12 mouse cellular contexts compared by ENCODE assay signal in the genomic region with DNA sequence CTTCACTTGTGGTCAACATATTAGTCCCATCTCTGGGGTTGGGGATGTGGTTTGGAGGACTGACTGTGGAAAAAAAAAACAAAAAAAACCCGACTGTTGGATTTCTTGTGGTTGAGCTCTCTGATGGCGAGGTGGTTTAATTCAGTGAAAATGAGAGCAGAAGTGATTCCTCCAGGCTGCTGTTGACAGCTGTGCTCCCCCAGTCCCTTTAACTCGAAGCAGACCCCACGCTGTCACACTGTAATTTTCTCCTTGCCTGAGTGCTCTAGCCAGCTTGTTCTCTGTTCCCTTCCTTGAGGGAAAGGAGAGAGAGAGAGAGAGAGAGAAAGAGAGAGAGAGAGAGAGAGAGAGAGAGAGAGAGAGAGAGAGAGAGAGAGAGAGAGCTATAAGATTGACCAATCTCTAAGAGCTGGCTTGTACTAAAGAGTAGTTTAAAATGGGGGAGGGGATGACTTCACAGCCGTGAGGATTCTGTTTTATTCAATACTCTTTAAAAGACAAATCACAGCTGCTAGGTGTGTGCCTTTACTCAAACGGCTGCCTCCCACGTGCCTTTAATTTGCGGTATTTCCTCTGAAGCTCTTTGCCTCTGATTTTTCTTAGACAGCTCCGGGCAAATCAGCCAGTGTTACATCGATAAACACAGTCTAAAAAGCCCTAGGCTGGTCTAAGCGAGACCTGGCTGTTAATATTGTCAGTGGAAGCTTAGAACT. TPM values are rescaled to one million over a fixed set of nuclear protein-coding genes. Genes with fewer than 3 reads are reported as not detected.
DNase-seq lines count a peak whose midpoint lies in the region; ATAC-seq and TF ChIP-seq lines count a peak whose summit lies in the region.
"Had no signal": no experiment of that assay in that cellular context is flagged by ENCODE, and none has a peak within 500 bp of the region (broad histone marks: within the 10 kb centered on the region; RNA-seq: fewer than 3 reads in every experiment).

No protein-coding gene starts in this region.

- no peak for DNase-seq in kidney, adult 8-10 months
- peak; percentile 53 for DNase-seq in embryonic facial prominence, embryonic 10.5 days (ENCODE audit: low spot score)
- DNase-seq in midbrain, postnatal 0 days (ENCODE audit: low spot score) = peak; percentile 22
- DNase-seq in lung, postnatal 10 days = no peak
- no peak for DNase-seq in spleen, postnatal 4 days (ENCODE audit: low spot score in 2 of 2)
- no peak for DNase-seq in cerebellum, adult 11-12 months
- DNase-seq: gastrocnemius, postnatal 25 days; heart, postnatal 14 days; kidney, adult 9 months; lung, postnatal 14 days had no signal

- H3K4me3 ChIP-seq in kidney, embryonic 16.5 days (ENCODE audit: low read length) = peak overlapping the region; percentile 12; the same call in 1 of the 2 replicates
- H3K4me3 ChIP-seq in embryonic facial prominence, embryonic 10.5 days = peak overlapping the region; percentile 32; the same call in 1 of the 2 replicates
- peak overlapping the region; percentile 0; the same call in 1 of the 2 replicates for H3K4me3 ChIP-seq in hindbrain, embryonic 16.5 days (ENCODE audit: low read length)
- H3K4me3 ChIP-seq in midbrain, postnatal 0 days (ENCODE audit: low read depth, low read length) = no peak overlapping the region

- no peaks in the 10 kb centered on the region for H3K36me3 ChIP-seq in kidney, embryonic 16.5 days (ENCODE audit: insufficient read depth, low read length)
- H3K36me3 ChIP-seq in embryonic facial prominence, embryonic 10.5 days (replicated peaks) = no peaks in the 10 kb centered on the region
- no peaks in the 10 kb centered on the region for H3K36me3 ChIP-seq in hindbrain, embryonic 16.5 days (ENCODE audit: control insufficient read depth, insufficient read depth, low read length)
- no peaks in the 10 kb centered on the region for H3K36me3 ChIP-seq in midbrain, postnatal 0 days (ENCODE audit: insufficient read depth, low read length)

- no peak for TF ChIP-seq CTCF in midbrain, postnatal 0 days (IDR thresholded peaks at IDR 0.05)

- H3K4me2 ChIP-seq in kidney, embryonic 16.5 days (replicated peaks; ENCODE audit: low read depth, low read length) = peak overlapping the region; percentile 87
- H3K4me2 ChIP-seq in hindbrain, embryonic 16.5 days (ENCODE audit: low read length) = peak overlapping the region; percentile 96
- peak overlapping the region; percentile 98 for H3K4me2 ChIP-seq in midbrain, postnatal 0 days (ENCODE audit: low read depth, low read length, poor library complexity, severe bottlenecking)

- peak overlapping the region; percentile 1; the same call in 1 of the 2 replicates for H3K9ac ChIP-seq in kidney, embryonic 16.5 days (replicated peaks; ENCODE audit: low read length)
- no peak overlapping the region for H3K9ac ChIP-seq in hindbrain, embryonic 16.5 days (ENCODE audit: low read depth, low read length)
- H3K9ac ChIP-seq in midbrain, postnatal 0 days (replicated peaks; ENCODE audit: low read length, poor library complexity, severe bottlenecking) = no peak overlapping the region

- no peaks in the 10 kb centered on the region; the same call in 1 of the 2 replicates for H3K27me3 ChIP-seq in kidney, embryonic 16.5 days (ENCODE audit: insufficient read depth, low read length)
- H3K27me3 ChIP-seq in embryonic facial prominence, embryonic 10.5 days (replicated peaks; ENCODE audit: low read depth, poor library complexity, severe bottlenecking) = peaks cover 62% of the 10 kb centered on the region
- peaks cover 3% of the 10 kb centered on the region; the same call in 1 of the 2 replicates for H3K27me3 ChIP-seq in hindbrain, embryonic 16.5 days (replicated peaks; ENCODE audit: control insufficient read depth, insufficient read depth, low read length)
- no peaks in the 10 kb centered on the region for H3K27me3 ChIP-seq in midbrain, postnatal 0 days (ENCODE audit: insufficient read depth, low read length)

- no peak overlapping the region for H3K27ac ChIP-seq in kidney, embryonic 16.5 days (ENCODE audit: low read length)
- H3K27ac ChIP-seq in embryonic facial prominence, embryonic 10.5 days (replicated peaks) = no peak overlapping the region
- no peak overlapping the region for H3K27ac ChIP-seq in hindbrain, embryonic 16.5 days (ENCODE audit: low read depth, low read length)
- no peak overlapping the region for H3K27ac ChIP-seq in midbrain, postnatal 0 days (ENCODE audit: low read depth, low read length)

- H3K9me3 ChIP-seq in kidney, embryonic 16.5 days (ENCODE audit: low read length) = no peaks in the 10 kb centered on the region
- H3K9me3 ChIP-seq in embryonic facial prominence, embryonic 10.5 days = no peaks in the 10 kb centered on the region
- no peaks in the 10 kb centered on the region for H3K9me3 ChIP-seq in hindbrain, embryonic 16.5 days (ENCODE audit: control insufficient read depth, low read length)
- no peaks in the 10 kb centered on the region for H3K9me3 ChIP-seq in midbrain, postnatal 0 days (ENCODE audit: low read length)

- WGBS in kidney, embryonic 16.5 days = 11% methylated on average over 11 of the region's 11 CpGs
- 20% methylated on average over 11 of the region's 11 CpGs for WGBS in embryonic facial prominence, embryonic 10.5 days
- 30% methylated on average over 11 of the region's 11 CpGs for WGBS in hindbrain, embryonic 16.5 days
- whole genome bisulfite sequencing in midbrain, postnatal 0 days = 31% methylated on average over 11 of the region's 11 CpGs

- ATAC-seq in kidney, embryonic 16.5 days (ENCODE audit: low FRiP score, low TSS enrichment) = no peak
- ATAC-seq in hindbrain, embryonic 16.5 days = no peak
- ATAC-seq in midbrain, postnatal 0 days (ENCODE audit: low FRiP score) = no peak

- H3K4me1 ChIP-seq in kidney, embryonic 16.5 days (ENCODE audit: insufficient read depth, low read length) = peaks cover 24% of the 10 kb centered on the region
- H3K4me1 ChIP-seq in embryonic facial prominence, embryonic 10.5 days = peaks cover 41% of the 10 kb centered on the region
- peaks cover 13% of the 10 kb centered on the region for H3K4me1 ChIP-seq in hindbrain, embryonic 16.5 days (ENCODE audit: control insufficient read depth, insufficient read depth, low read depth, low read length)
- H3K4me1 ChIP-seq in midbrain, postnatal 0 days (ENCODE audit: insufficient read depth, low read length) = no peaks in the 10 kb centered on the region; the same call in 1 of the 2 replicates

RNA-seq across cellular contexts. Expression of a gene that starts 2.3 kb away (rescaled TPM):
- 7.7 and 9.1 TPM in 2 replicates for polyA plus RNA-seq in kidney, embryonic 16.5 days (2015; fragmentation: Nextera tagmentation; extraction: Ambion mirVana)
- 2.1 and 2.4 TPM in 2 replicates for polyA plus RNA-seq in embryonic facial prominence, embryonic 10.5 days (2016; fragmentation: Nextera tagmentation; extraction: Ambion mirVana)
- 17.8 and 20.6 TPM in 2 replicates for polyA plus RNA-seq in hindbrain, embryonic 16.5 days (2015; fragmentation: Nextera tagmentation; extraction: Ambion mirVana)
- total RNA-seq in midbrain, postnatal 0 days (2014; rRNA removed) = 32.1 and 37.1 TPM in 2 replicates
- 15.3 and 16.8 TPM in 2 replicates for polyA plus RNA-seq in midbrain, postnatal 0 days (2015; fragmentation: Nextera tagmentation; extraction: Ambion mirVana)

Comparison
In these comparisons a context has a peak if more than half of its experiments do, and no peak if none do; other contexts are left out.
1. DNase-seq: peak in embryonic facial prominence, embryonic 10.5 days (single experiment) and midbrain, postnatal 0 days (single experiment); none in kidney, adult 8-10 months (0 of 2), lung, postnatal 10 days (single experiment), spleen, postnatal 4 days (0 of 2) and cerebellum, adult 11-12 months (single experiment).
2. Peak in every context shown above with its lines, with median percentiles within 50 percentile points of each other: H3K4me2 ChIP-seq.